Mouse (Mus musculus) brain, embryonic 18.5 days (tissue): ENCODE data around the gene Slc25a21.

Experiments used
- DNase-seq: peaks from one replicate; pipeline ENCODE4 v3.0.0-alpha.2; 2012; ENCODE audit warnings: low read depth, low spot score

Slc25a21 gene

DNA sequence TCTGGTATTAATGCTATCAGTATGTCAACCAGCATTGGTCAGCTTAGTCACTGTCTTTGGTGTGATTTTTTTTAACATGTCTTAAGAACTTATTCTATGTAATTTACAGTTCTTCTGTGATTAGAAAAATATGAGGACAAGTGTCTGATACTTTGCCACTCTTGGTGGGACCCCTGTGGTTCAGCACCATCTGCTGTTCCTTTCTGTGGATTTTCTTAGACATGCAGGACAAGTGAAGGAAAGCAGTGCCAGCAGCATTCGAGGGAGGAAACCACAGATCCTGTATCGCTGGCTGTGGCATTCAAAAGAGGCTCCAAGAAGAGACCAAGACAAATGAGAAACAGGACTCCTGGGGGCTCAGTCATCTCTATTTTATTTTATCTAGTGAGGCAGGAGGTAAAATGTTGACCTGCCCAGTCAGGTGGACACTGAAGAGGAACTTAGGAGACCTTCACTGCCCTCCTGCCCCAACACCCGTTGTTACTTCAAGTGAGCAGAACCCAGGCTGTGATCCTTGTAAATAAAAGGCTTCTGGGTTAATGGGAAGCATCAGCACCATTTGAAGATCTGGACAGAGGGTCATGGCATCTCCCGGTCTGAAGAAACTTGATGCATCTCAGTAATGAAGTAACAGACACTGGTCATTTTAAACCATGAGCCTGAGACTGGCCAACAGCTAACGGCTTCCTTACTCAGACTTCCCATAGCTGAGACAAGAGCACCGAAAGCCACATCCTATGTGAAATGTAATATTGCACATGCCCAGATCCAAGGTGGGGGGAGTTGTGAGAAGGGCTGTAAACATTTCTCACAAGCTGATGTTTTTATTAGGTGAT, 306.2 kb downstream of the Slc25a21 start:
- no peak for DNase-seq

DNA sequence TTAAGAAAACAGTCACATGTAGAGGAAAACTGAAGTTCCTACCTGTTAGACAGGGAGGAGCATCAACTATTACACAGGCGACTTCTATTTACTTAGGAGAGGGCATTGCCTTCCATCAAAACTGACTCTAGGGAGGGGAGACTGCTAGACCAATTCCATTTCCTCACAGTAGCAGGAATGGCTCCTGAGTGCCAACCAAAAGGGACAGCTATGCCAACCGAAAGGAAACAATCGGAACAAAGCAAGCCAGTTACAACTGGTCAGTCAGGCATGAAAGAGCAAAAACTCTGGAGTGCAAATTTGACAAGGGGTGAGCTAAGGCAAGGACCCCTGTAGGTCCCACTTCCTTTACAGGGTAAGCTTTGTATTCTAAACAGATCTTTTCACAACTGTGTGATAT, 319.5 kb downstream of the Slc25a21 start:
- no peak for DNase-seq

DNA sequence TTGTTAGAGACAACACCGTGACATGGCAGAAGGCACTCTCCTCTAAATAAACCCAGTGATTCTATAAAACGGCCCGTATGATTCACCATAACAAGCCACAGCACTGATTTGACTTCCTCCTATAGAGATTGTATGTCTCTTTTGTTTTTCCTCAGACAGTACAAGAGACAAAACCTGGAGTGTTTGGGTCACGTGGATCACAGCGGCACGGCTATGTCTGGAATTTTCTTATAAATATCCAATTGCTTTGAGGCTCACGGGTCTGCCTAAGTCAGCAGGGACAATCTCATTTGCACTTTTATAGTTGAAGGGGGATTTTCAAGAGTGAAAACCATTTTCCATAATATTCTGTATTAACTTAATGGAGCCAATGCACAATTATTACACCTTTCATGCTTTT, 320.7 kb downstream of the Slc25a21 start:
- no peak for DNase-seq

DNA sequence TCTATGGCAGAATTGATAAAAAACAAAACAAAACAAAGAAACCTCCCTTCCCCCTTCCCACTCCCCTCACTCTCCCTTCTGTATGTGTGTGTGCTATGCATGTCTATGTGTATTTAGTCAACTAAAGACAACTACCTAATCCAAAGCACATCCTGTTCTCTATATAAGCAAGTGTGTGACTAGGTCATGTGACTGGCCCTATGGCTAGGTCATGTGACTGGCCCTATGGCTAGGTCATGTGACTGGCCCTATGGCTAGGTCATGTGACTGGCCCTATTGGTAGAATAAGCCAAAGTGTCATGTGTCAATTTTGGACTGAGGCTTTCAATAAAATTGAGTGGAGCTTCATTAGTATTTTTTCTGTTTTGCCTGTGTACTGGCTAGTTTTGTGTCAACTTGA, 324.1 kb downstream of the Slc25a21 start:
- DNase-seq: no peak

DNA sequence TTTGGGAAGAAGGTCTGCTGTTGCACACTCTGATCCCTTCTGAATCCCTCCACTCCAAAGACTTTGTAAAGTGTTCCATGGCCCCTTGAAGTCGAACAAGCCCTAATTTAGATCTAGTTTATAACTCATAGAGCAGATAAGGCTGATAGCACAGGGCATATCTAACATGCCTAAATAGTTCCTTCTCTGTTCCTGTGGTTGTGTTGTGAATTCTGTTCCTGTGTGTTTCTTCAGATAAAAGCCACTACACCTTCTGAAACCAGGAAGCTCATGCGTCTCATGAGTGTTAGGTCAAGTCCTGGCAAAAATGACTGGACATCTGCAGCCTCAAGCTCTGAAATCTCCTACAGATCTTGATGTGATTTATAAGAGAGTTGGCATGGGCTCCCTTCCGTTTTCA, 326.7 kb downstream of the Slc25a21 start:
- DNase-seq: no peak

DNA sequence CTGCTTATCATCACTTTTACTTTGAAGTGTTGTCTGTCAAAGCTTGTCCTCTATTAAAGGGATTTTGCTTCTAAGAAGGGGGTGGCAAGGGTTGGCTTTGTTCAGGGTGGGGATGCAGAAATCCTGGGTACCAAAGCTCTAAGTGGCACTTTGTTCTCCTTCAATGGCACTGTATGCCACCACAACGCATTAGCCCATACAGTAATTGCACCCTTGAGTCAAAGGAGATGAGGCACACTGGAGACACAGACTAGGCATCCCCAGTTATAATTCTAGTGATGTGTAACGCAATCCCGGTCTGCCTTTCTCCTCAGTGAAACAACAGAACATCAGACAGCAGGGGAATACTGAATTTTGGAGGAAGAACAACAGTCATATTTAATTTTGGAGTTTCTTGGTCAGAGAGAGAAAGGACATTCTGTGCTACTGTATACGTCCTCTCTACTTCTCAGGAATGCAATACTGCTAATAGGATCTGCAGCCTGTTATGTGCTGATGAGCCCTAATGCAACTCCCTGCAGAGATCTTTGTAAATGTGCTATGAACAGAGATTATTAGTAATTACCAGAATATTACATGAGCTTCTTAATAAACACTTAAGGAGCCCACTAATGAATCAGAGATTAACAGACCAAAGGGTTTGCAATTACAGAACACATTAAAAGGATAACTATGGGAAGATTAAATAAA, 333.3 kb downstream of the Slc25a21 start:
- DNase-seq: no peak

DNA sequence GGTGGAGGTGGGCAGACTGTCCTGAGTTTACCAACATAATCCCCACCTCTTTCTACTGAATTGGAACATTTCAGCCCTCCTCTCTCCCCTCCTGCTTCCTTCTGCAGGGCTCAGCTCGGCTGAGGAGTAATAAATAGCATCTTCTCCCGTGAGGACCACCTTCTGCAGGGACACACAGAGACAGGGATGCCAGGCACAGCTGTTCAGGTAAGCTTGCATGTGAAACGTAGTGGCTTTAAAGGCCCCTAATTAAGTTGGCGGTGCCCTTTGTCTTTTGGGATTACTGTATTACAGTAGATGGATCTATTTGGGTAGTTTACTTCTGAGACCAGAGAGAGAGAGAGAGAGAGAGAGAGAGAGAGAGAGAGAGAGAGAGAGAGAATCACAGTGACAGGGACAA, 344.6 kb downstream of the Slc25a21 start:
- DNase-seq: no peak

DNA sequence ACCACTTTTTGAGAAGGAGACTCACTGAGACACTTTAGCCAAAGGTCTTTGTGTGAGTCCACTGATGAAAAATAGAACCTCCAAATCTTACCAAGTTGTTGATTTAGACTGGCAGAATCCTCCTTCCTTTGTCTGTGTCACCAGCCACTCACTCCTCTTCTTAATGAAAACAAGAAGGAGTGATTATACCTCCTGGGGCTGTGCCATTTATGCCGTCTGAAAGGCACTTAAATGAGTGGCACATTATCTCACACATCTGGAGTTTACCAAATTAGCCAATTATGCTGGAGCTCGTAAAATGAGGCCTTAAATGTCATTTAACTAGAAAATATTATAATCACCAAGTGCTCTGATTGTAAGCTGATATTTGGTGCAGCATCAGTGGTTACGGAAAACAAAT, 345.8 kb downstream of the Slc25a21 start:
- DNase-seq: peak; percentile 2

DNA sequence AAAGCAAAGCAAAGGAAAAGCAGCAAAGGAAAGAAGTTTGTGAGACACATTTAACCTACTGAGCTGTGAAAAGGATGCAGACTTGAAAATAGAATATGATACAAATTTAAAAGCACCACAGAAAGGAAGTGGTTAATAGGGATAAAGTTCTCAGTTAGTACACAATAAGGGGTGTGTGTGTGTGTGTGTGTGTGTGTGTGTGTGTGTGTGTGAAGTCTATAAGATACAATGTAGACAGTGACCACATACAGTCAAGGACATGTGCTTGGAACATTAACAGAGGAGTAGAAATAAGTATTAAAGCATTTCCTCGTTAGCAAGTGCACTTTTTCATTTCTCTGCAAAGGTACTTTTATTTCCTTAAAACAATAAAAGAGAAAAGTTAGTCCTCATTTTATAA, 367.3 kb downstream of the Slc25a21 start:
- DNase-seq: no peak

DNA sequence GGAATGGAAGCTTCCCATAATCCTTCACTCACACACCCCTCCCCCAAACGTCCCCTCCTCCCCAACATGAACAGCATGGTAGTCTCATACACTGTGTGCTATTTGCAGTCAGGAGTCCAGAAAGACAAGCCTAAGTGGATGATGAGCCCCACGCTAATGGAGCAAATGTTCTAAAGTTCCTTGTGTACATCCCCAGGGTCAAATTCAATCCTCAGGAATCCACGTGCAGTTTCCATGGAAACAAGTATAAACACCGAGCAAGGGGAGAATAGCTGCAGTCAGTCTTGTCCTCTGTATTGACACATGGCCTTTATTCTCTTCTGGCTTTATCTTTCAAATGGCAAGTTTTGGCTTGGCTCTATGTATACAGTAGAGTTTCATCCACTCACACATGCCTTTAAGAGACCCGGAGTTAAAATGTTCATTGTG, 367.8 kb downstream of the Slc25a21 start:
- DNase-seq: peak; percentile 22

DNA sequence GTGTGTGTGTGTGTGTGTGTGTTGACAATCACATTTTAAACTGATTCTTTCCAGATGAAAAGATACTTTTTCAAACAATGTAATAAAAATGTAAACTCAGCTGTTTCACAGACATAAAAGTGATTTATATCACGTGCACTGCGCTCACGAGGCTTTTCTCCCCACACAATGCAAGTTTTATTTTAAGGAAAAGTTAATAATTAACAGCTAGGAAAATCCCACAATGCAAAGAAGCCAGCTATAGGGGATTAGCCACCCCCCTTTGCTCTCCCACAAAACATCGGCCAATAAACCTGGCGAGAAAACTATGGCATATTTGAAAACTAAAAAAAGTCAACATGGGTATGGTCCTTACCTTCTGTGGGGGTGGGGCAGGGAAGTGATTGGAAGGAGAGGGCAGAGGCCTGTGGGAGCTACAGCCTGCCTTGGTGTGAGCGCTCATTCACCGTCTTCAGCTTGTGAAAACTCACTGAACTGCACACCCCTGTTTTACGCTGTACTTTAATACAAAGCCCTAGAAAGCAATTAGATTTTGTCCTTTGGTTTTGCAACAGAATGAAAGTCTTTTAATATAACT, 369.4 kb downstream of the Slc25a21 start:
- no peak for DNase-seq

DNA sequence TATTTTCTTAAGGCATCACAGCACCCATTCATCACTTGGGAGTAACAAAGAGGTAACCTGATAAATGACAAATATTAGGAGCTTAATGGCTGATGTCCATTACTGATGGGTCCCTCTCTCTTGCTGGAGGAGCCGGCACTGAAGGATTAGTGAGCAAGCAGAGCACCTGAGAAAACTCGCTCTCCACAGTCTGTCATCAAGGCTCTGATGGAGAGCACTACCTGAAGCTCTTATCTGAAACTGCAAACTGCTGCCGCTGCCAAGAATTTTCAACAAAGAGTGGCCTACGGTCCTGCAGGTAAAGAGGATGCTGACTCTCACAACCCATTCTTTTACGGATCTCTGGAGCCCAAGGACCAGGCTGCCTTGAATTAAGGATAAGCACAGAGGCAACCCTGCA, 372.6 kb downstream of the Slc25a21 start:
- DNase-seq: no peak

DNA sequence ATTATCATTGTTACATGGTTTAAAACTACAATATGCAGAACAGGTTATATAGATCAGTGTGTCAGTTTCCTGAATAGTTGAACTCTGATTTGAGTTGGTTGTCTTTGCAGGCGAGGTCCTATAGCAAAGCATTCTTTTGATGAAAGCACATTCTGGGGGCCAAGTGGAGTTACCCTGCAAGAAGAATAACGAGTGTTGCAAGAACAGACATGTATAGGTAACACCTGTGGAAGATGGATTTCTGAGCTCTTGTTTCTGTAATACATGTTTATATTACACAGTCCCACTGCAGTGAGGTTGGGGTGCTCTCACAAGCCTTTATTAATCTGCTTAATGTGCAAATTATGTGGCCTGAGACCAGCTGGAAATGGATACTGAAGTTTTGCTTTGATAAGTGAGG, 375.1 kb downstream of the Slc25a21 start:
- no peak for DNase-seq

DNA sequence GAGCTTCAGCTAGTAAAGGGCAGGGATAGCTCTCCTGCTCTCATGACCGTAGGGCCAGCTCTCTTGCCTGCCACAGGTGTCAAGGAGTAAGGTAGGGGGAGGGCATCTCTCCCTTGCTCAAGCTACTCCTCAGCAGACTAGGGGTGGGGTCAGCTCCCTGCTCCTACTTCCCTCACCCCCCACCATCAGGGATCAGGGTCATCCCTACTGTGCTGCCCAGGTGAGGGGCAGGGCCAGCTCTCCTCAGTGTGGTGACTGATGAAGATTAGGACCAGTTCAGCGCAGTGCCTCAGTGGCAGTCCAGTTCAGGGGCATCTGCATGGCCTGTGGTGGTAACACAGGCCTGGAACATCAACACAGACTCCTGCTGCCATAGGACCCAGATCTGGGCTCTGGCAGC, 376.7 kb downstream of the Slc25a21 start:
- no peak for DNase-seq

DNA sequence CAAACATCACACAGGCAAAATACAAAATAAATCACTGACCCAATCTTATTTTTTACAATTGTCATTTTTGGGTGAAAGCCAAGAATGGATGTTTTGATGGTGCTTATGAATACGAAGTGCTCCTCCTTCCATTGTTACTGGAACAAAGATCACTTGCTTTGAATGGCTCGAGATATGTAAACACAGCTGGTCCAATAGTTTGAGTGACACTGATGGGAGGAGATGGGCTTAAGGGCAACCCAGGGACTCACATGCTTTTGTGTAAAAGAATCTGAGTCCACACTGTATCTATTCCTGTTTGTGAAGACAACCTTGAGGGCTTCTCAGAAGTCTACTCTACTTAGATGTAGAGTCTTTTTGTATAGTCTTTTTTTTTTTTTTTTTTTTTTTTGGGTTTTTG, 389.8 kb downstream of the Slc25a21 start:
- no peak for DNase-seq

DNA sequence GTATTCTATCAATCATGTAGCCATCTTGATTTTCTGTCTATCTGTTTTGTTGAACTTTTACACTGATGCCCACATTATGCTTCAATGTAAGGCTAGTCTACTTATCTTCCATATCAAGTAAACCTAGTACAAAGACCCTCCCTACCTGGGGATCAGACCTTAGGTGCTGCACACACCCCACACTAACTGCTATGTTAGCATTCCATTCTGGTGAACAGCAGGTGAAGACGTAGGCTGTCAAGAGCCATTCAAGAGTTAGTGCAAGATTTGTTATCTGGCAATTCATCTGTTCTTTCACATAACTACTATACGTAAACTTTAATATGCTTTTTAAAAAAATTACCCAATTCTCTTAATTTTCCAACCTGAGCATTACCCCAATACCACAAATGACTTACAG, 390.2 kb downstream of the Slc25a21 start:
- DNase-seq: no peak

DNA sequence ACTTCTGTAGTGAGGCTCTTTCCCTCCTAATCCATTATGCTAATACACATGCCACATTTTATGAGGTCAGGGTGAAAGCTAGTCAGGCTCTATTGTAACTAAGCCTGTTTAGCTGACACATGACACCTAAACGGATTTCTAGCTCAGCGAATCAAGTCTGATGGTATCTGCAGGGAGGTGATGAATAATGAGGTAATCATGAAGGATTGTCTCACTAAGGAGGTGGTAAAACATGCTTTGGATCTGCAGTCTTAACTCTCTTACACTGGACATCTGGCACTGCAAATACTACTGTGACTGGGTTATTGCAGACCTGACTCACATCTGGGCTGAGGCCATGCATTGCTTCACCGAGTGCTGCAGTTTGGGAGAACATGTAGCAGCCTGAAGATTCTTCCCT, 392.8 kb downstream of the Slc25a21 start:
- no peak for DNase-seq

DNA sequence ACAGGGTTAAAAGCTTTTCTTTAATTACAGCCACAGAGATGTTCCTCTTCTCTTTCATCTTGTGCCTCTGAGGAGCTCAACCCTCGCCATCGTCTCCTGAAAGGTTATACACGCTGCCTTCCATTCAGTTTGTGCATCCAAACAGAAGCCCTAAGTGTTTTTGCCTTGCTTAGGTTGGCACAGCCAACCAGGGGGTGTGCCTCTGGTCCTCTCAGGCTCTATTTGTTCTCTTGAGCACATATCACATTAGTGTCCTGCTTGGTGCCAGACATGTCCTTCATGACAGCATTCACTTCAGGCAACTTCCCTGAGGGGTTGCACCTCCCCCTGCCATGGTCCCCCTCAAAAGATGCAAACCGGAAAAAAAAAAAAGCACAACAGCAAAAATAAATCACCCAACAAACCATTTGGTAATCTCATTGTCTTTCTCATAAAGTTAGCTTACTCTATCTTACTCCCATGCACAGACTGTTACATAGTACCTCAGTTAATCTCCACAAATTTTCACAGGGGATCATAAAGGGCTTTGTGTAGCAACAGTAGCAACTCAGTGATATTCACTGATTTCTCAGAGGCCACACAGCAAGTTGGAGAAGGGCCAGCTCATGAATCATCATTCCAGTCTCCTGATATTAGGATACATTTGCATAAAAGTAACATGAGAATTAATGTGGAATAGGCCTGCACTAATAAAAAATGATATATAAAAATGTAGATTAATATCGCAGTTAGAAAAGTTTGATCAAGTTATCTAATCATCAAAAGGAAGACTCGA, 398.4 kb downstream of the Slc25a21 start:
- no peak for DNase-seq

DNA sequence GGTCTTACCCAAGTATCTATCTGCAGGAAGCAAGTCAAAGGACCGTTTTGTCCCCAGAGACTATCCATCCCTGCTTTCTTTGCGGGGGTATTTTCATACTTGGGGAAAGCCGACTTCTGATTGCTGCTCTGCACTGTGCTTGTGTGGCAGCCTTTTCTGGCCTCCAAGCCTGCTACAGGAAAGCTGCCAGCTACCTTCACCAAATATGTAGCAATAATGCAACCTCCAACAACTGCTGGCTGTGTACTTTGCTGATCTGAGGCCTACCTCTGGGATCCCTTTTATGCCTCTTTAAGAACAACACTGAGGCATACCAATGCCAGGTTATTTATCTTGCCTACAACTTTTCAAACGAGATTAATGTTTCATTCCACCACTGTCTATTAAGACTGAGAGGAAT, 408.0 kb downstream of the Slc25a21 start:
- DNase-seq: no peak

DNA sequence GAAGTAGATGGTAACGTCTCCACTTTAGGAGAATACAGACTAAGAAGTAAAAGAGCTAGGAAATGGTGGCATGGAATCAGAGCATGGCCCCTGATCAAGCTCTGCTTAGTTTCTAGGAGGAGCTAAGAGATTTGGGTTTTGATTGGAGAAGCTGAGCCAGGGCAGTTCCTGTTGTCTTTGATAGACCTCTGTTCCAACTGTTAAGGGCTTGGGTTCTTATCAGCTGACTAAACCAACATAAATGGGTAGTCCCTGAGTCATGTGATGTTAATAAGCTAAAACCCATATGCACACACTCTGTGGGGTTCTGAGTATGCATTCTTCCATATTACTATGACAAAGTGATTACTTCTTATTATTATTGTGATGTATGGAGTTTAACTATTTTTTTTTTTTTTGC, 412.0 kb downstream of the Slc25a21 start:
- DNase-seq: no peak

DNA sequence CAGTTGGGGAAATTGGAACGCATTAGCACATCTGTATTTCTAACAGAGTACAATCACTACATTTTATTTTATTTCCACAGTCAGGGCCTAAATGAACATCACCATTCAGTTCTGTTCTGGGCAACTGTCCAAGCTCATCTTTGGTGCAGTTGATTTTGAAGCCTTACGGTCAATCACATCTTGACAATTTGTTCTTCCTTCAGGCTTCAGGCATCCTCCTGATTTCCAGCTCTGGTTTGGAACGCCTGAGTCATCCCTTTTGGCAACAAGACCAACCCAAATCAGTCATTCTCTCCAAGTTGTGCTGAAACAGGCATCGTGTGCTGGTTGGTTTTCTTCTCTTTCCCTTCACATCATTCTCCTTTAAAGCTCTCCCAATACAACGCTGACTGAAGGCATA, 416.1 kb downstream of the Slc25a21 start:
- DNase-seq: no peak

DNA sequence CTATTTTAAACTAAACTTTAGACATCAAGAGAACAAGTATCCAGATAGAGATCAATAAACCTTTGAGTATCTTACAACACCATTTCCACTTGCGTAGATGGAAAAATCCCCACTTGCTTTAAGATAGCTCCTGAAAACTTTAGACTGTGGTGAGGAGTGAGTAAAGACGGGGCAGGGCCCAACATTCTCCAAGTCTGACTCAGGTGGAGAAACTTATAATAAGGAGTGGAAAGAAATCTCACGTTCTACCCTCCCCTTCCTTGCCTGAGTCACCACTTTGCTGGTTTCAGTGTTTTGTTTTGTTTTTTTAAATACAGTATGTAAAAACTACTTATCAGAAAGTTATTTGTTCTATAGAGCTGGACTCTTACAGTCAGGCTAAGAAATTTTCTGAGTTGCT, 417.7 kb downstream of the Slc25a21 start:
- no peak for DNase-seq
